Mouse (Mus musculus) liver, adult 2 months (tissue): Measurements from ENCODE around the gene Dock2. TPM values are rescaled to one million over a fixed set of nuclear protein-coding genes. Genes with fewer than 3 reads are reported as not detected.

Experiments
- DNase-seq: peaks from one replicate; pipeline ENCODE4 v3.0.0-alpha.2; 2011; ENCODE audit warnings: low read depth, low spot score; ENCODE audit errors: extremely low read depth
- H3K27ac ChIP-seq: fragments of 200-500 bp; replicated peaks from 2 replicates; pipeline ENCODE4 v1.5.1; 2012; ENCODE audit warnings: low read depth, mild to moderate bottlenecking, control low read depth, inconsistent platforms, low read length; ENCODE audit not compliant: insufficient read depth
- H3K27me3 ChIP-seq: fragments of 200-500 bp; 2 replicates; pipeline ENCODE4 v1.6.1; 2012; ENCODE audit warnings: mild to moderate bottlenecking, moderate library complexity, low read length, inconsistent platforms; ENCODE audit not compliant: control insufficient read depth, insufficient read depth
- H3K36me3 ChIP-seq: fragments of 200-500 bp; 2 replicates; pipeline ENCODE4 v1.6.1; 2012; ENCODE audit warnings: low read length, inconsistent platforms; ENCODE audit not compliant: control insufficient read depth, insufficient read depth
- H3K4me1 ChIP-seq: fragments of 200-500 bp; 2 replicates; pipeline ENCODE4 v1.6.1; 2011; ENCODE audit warnings: low read length; ENCODE audit not compliant: control insufficient read depth, insufficient read depth
- H3K4me3 ChIP-seq: fragments of 200-500 bp; 2 replicates; pipeline ENCODE4 v1.5.1; 2011; ENCODE audit warnings: low read depth, mild to moderate bottlenecking, control low read depth, low read length, moderate library complexity; ENCODE audit not compliant: insufficient read depth
- H3K79me2 ChIP-seq: fragments of 200-500 bp; 2 replicates; pipeline ENCODE4 v1.6.1; 2012; ENCODE audit warnings: inconsistent platforms, mild to moderate bottlenecking, low read length, moderate library complexity; ENCODE audit not compliant: control insufficient read depth, insufficient read depth
- H3K9ac ChIP-seq: fragments of 200-500 bp; 2 replicates; pipeline ENCODE4 v1.6.1; 2012; ENCODE audit warnings: low read depth, mild to moderate bottlenecking, control low read depth, inconsistent platforms, low read length
- CTCF ChIP-seq: fragments of 200-500 bp; IDR thresholded peaks from 2 replicates; pipeline ENCODE4 v1.5.1; 2011; ENCODE audit warnings: low read depth, low read length, control low read depth
- POLR2A ChIP-seq: fragments of 200-500 bp; IDR thresholded peaks from 2 replicates; pipeline ENCODE4 v1.6.1; 2011; ENCODE audit warnings: low read length, control low read depth; ENCODE audit not compliant: insufficient read depth; ENCODE audit errors: extremely low read depth
- WGBS: fragments of 180-500 bp; shearing (Covaris S2); methylation state at CpG from one replicate; pipeline ENCODE4 v1.1.7; 2018; 5-methylcytosine and 5-hydroxymethylcytosine counted together
- polyA plus RNA-seq: library from polyadenylated mRNA; depleted of rRNA; stranded (reverse); fragments of >200 nt; gene quantifications from 2 replicates; pipeline ENCODE4 v1.2.3, GENCODE M21; 2012
- total RNA-seq: library from RNA; depleted of rRNA; stranded (reverse); fragments of >200 nt; gene quantifications from 2 replicates; pipeline ENCODE4 v1.2.3, GENCODE M21; 2014

Gene Dock2
- total and polyA plus RNA-seq, 2 experiments: 0.95 to 4.0 TPM

- no peaks in the 10 kb centered on the region for H3K36me3 ChIP-seq
- WGBS: 63% methylated on average over 9 of the region's 9 CpGs
- TF ChIP-seq CTCF: no peak
- TF ChIP-seq POLR2A: no peak
Observed at GRCm38 (mm10) chr11:34415884-34416618, 367.6 kb downstream of the Dock2 start.

GRCm38 (mm10) chr11:34406850-34407249, 376.8 kb downstream of the Dock2 start:
- Histone ChIP-seq H3K79me2 (no peaks in the 10 kb centered on the region), H3K27ac (no peak overlapping the region), H3K4me3 (no peak overlapping the region), H3K4me1 (no peaks in the 10 kb centered on the region), H3K9ac (no peak overlapping the region), H3K27me3 (no peaks in the 10 kb centered on the region), H3K36me3 (no peaks in the 10 kb centered on the region)
- no peak for TF ChIP-seq POLR2A
- no peak for TF ChIP-seq CTCF
- 54% methylated on average over 5 of the region's 5 CpGs for WGBS
- DNase-seq: no peak

More at GRCm38 (mm10) chr11:34415884-34416618, 367.6 kb downstream of the Dock2 start:
- no peak overlapping the region for H3K4me3 ChIP-seq
- H3K27ac ChIP-seq: no peak overlapping the region
- no peaks in the 10 kb centered on the region for H3K27me3 ChIP-seq
- no peaks in the 10 kb centered on the region for H3K4me1 ChIP-seq
- no peak for DNase-seq
- H3K79me2 ChIP-seq: no peaks in the 10 kb centered on the region
- no peak overlapping the region for H3K9ac ChIP-seq

- DNase-seq: no peak
- no peaks in the 10 kb centered on the region for H3K36me3 ChIP-seq
- no peaks in the 10 kb centered on the region for H3K79me2 ChIP-seq
- 72% methylated on average over 8 of the region's 8 CpGs for WGBS
- no peak overlapping the region for H3K4me3 ChIP-seq
- no peak overlapping the region for H3K9ac ChIP-seq
- H3K27me3 ChIP-seq: no peaks in the 10 kb centered on the region
- TF ChIP-seq POLR2A (no peak), CTCF (no peak)
- no peak overlapping the region for H3K27ac ChIP-seq
- no peaks in the 10 kb centered on the region for H3K4me1 ChIP-seq
Observed at GRCm38 (mm10) chr11:34406309-34406708, 377.4 kb downstream of the Dock2 start.

GRCm38 (mm10) chr11:34405311-34405710, 378.4 kb downstream of the Dock2 start:
- Histone ChIP-seq H3K4me1 (no peaks in the 10 kb centered on the region), H3K36me3 (no peaks in the 10 kb centered on the region), H3K4me3 (no peak overlapping the region), H3K79me2 (no peaks in the 10 kb centered on the region), H3K27ac (no peak overlapping the region), H3K27me3 (no peaks in the 10 kb centered on the region), H3K9ac (no peak overlapping the region)
- TF ChIP-seq CTCF: no peak
- TF ChIP-seq POLR2A: no peak
- WGBS: 75% methylated on average over 1 of the region's 1 CpGs
- DNase-seq: no peak

GRCm38 (mm10) chr11:34401343-34401742, 382.3 kb downstream of the Dock2 start:
- Histone ChIP-seq H3K79me2 (no peaks in the 10 kb centered on the region), H3K4me3 (no peak overlapping the region), H3K36me3 (no peaks in the 10 kb centered on the region), H3K27me3 (no peaks in the 10 kb centered on the region), H3K4me1 (no peaks in the 10 kb centered on the region), H3K9ac (no peak overlapping the region), H3K27ac (no peak overlapping the region)
- 93% methylated on average over 8 of the region's 8 CpGs for WGBS
- TF ChIP-seq CTCF (no peak), POLR2A (no peak)
- DNase-seq: no peak

GRCm38 (mm10) chr11:34398555-34398954, 385.1 kb downstream of the Dock2 start:
- 72% methylated on average over 2 of the region's 2 CpGs for WGBS
- Histone ChIP-seq H3K79me2 (no peaks in the 10 kb centered on the region), H3K4me3 (no peak overlapping the region), H3K9ac (no peak overlapping the region), H3K36me3 (no peaks in the 10 kb centered on the region), H3K27ac (no peak overlapping the region), H3K4me1 (no peaks in the 10 kb centered on the region), H3K27me3 (no peaks in the 10 kb centered on the region)
- no peak for TF ChIP-seq CTCF
- TF ChIP-seq POLR2A: no peak
- no peak for DNase-seq
